Mouse (Mus musculus) limb, embryonic 12.5 days (tissue): ENCODE results near the gene Cers3. TPM values are rescaled to one million over a fixed set of nuclear protein-coding genes. Genes with fewer than 3 reads are reported as not detected.
A peak's percentile ranks its signal among the peaks of the same experiment; 100 is the strongest.

Experiments used
- ATAC-seq: fragments of 200-750 bp; cut with Nextera tagmentation; 2 replicates; pipeline ENCODE4 v1.8.0; 2017; ENCODE audit warnings: low read depth, moderate TSS enrichment; ENCODE audit not compliant: insufficient number of reproducible peaks, insufficient read depth, low FRiP score, low TSS enrichment
- H3K27ac ChIP-seq: fragments of 300-500 bp; sonication (generic); 2 replicates; pipeline ENCODE4 v1.5.1; 2016; ENCODE audit warnings: mild to moderate bottlenecking, moderate library complexity
- H3K27me3 ChIP-seq: fragments of 300-500 bp; sonication (generic); 2 replicates; pipeline ENCODE4 v1.6.1; 2016; ENCODE audit warnings: mild to moderate bottlenecking, moderate library complexity
- H3K36me3 ChIP-seq: fragments of 300-500 bp; sonication (generic); 2 replicates; pipeline ENCODE4 v1.6.1; 2016; ENCODE audit warnings: mild to moderate bottlenecking, moderate library complexity
- H3K4me1 ChIP-seq: fragments of 300-500 bp; sonication (generic); replicated peaks from 2 replicates; pipeline ENCODE4 v1.6.1; 2016
- H3K4me2 ChIP-seq: fragments of 300-500 bp; sonication (generic); 2 replicates; pipeline ENCODE4 v1.6.1; 2016; ENCODE audit warnings: mild to moderate bottlenecking, moderate library complexity
- H3K4me3 ChIP-seq: fragments of 300-500 bp; sonication (generic); replicated peaks from 2 replicates; pipeline ENCODE4 v1.5.1; 2016; ENCODE audit warnings: mild to moderate bottlenecking
- H3K9ac ChIP-seq: fragments of 300-500 bp; sonication (generic); replicated peaks from 2 replicates; pipeline ENCODE4 v1.6.1; 2016; ENCODE audit warnings: mild to moderate bottlenecking, moderate library complexity
- H3K9me3 ChIP-seq: fragments of 300-500 bp; sonication (generic); 2 replicates; pipeline ENCODE4 v1.6.1; 2016; ENCODE audit warnings: mild to moderate bottlenecking, moderate library complexity
- WGBS: fragments of 180-500 bp; shearing (Covaris S2); methylation state at CpG from one replicate; pipeline ENCODE4 v1.1.7; 2016; 5-methylcytosine and 5-hydroxymethylcytosine counted together
- polyA plus RNA-seq: library from polyadenylated mRNA; unstranded; fragments of >200 nt; fragmentation: Nextera tagmentation; extraction: Ambion mirVana; gene quantifications from 2 replicates; pipeline ENCODE4 v1.2.1, GENCODE M21; 2016

Gene Cers3
- polyA plus RNA-seq, 1 experiment from 2014 or later = 2.7 TPM

DNA sequence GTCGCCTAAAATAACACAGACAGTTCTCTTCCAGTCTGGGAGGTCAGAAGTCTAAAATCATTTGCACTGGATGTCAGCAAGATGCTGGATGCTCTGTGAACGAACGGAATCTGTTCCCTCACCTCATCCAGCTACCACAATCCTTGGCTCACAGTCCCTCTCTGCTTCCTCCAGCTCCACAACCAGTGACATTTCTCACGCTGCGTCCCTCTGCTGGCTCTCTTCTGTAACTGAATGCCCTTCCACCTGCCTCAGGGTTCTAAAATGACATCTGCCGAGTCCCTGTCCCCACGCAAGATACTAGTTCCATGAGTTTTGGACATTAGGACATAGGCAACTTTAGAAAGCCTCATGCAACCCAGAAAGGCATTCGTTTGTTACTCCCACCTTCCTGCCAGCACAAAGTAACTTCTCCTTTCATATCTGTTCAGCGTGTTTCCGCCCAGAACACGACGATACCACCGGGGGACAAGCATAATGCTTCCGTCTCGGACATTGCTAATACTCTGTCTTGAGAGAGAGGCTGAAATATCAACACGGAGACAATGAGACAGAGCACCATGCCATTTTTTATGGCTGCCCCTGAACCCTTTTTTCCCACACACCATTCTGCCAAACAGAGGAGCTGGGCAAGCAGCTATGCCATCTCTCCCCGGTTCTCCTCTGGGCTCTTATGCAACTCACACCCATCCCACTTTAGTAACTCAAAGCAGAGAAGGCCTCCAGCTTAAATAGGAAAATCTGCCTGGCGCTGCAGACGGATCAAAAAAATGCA is 123.8 kb downstream of the Cers3 start:
- peaks cover 30% of the 10 kb centered on the region for H3K4me1 ChIP-seq
- 77% methylated on average over 19 of the region's 19 CpGs for WGBS
- H3K36me3 ChIP-seq = no peaks in the 10 kb centered on the region
- no peaks in the 10 kb centered on the region for H3K9me3 ChIP-seq
- no peak overlapping the region for H3K4me3 ChIP-seq
- no peak for ATAC-seq
- H3K27me3 ChIP-seq = no peaks in the 10 kb centered on the region
- H3K27ac ChIP-seq = peak overlapping the region; percentile 80
- no peak overlapping the region for H3K4me2 ChIP-seq
- no peak overlapping the region for H3K9ac ChIP-seq

DNA sequence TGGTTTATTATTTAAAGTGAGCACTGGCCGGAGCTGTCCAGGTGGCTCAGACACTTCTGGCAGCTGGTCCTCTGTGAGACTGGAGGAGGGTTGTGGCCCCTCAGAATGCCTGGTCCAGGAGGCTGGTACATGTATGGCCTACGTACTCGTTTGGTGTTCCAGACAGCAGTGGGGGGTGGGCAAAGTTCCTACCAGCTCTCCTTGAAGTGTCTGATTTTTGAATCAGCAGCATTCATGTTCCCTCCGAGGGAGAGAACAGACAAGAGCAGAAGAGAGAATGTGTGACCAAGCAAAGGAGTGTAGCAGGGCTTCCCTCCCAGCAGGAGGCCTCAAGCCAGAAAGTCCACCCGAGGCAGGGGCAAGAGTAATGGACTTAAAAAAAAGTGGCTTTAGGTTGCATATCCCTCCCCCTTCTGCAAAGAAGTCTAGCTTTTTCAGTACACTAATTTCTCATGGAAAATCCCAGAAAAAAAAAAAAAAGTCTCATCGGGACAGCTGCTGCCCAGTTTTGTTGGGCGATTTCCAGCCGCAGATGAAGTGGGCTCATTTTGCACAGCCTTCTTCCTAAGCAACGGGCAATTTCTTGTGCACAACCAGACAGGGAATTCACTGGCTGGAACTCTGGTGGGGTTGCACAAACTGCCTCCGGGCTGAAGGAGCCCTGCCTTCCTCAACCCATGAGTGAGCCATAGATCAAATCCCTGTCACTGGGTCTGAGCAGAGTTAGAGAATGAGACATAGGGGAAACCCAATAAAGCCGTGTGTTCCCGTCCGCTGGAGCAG is 124.6 kb downstream of the Cers3 start:
- H3K27ac ChIP-seq = peak overlapping the region; percentile 80
- 35% methylated on average over 13 of the region's 13 CpGs for WGBS

DNA sequence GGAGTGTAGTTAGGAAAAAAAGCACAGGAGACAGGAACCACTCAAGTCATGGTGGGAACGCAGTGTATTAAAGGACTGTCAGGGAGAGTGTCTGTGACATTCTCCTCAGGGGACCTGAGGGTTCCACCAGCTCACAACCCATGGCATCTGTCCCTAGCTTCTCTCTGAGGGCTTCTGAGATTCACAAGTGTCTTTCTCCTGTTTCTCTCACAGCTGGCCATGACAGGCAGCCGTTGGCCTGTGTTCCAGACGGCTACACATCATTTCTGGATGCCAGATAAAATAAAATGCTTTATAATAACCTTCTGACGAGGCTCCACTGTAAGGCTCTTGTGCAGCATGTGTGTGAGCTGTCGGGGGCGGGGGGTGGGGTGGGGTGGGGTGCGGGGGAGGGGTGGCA is 128.2 kb downstream of the Cers3 start:
- H3K4me2 ChIP-seq = no peak overlapping the region
- no peak overlapping the region for H3K27ac ChIP-seq
- H3K9me3 ChIP-seq = no peaks in the 10 kb centered on the region
- 0 out of 2 replicates have a peak, but pooled peaks cover 7% of the 10 kb centered on the region for H3K36me3 ChIP-seq
- no peak overlapping the region for H3K9ac ChIP-seq
- H3K27me3 ChIP-seq = no peaks in the 10 kb centered on the region
- no peak for ATAC-seq
- WGBS = 61% methylated on average over 7 of the region's 7 CpGs
- H3K4me3 ChIP-seq = no peak overlapping the region
- H3K4me1 ChIP-seq = peaks cover 36% of the 10 kb centered on the region

More for the DNA sequence above, 124.6 kb downstream of the Cers3 start:
- Histone ChIP-seq H3K4me2 (no peak overlapping the region), H3K27me3 (no peaks in the 10 kb centered on the region), H3K36me3 (no peaks in the 10 kb centered on the region), H3K9ac (no peak overlapping the region), H3K9me3 (no peaks in the 10 kb centered on the region), H3K4me1 (peaks cover 31% of the 10 kb centered on the region), H3K4me3 (no peak overlapping the region)
- ATAC-seq = peak; percentile 41; the same call in 1 of the 2 replicates

DNA sequence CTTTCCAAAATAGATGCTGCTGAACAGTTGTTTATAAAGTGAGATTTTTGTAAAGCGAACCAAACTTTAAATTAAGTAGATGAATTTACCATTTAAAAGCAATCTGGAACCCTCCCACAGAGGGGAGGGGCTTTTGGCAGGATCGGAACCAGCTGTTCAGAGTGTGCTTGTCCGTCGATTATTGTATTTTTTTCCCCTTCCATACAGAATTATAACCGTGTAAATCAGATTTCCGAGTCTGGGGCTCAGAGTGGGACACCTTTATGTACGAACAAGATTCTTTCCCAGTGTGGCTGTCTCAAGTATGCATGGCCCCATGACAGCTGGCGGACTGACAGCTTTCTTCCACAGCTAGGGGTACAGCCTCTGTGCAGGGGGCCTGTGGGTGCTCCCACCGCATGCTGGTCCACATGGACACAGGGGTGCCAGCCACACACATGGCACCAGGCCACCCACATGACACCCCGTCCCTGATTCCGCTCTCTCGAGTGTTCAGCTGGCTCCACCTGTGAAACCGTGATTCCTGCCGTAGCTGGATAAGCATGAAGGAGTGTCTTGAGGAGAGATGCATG is 128.7 kb downstream of the Cers3 start:
- Histone ChIP-seq H3K36me3 (0 out of 2 replicates have a peak, but pooled peaks cover 7% of the 10 kb centered on the region), H3K4me1 (peaks cover 34% of the 10 kb centered on the region), H3K27ac (peak overlapping the region; percentile 47; the same call in 1 of the 2 replicates), H3K9me3 (no peaks in the 10 kb centered on the region), H3K9ac (no peak overlapping the region), H3K27me3 (no peaks in the 10 kb centered on the region), H3K4me3 (no peak overlapping the region), H3K4me2 (no peak overlapping the region)
- 79% methylated on average over 14 of the region's 14 CpGs for WGBS
- no peak for ATAC-seq

DNA sequence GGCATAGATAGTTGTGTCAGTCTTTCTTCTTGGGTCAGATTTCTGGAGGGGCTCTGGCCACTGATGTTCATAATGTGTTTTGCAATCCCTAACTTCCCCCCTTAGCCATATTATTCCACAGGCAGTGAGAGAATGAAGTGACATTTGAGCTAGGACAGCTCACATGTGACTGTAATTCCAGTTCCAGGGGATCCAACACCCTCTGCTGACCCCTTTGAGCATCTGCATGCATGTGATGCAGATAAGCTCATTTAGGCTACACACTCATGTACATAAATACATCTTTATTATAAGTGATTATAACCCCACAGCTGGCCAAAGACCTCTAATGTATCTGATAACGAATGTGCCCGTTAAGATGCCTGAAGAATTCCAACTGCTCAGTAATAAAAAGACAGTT is 129.9 kb downstream of the Cers3 start:
- no peak for ATAC-seq
- Histone ChIP-seq H3K4me2 (no peak overlapping the region), H3K9ac (no peak overlapping the region), H3K4me3 (no peak overlapping the region), H3K9me3 (no peaks in the 10 kb centered on the region), H3K4me1 (peaks cover 22% of the 10 kb centered on the region), H3K27ac (no peak overlapping the region), H3K36me3 (0 out of 2 replicates have a peak, but pooled peaks cover 7% of the 10 kb centered on the region), H3K27me3 (no peaks in the 10 kb centered on the region)
- WGBS = 67% methylated on average over 2 of the region's 2 CpGs

Other genes starting within 250 kb of the Cers3 start
- 18.0 TPM in 2 replicates for gene Asb7, start 53.9 kb upstream of the Cers3 start, polyA plus RNA-seq
- 19.3 and 25.6 TPM in 2 replicates for gene Lins1, start 53.6 kb upstream of the Cers3 start, polyA plus RNA-seq
- 11.6 and 12.9 TPM in 2 replicates for gene Adamts17, start 96.2 kb downstream of the Cers3 start, polyA plus RNA-seq